Mouse (Mus musculus): ENCODE data around the gene Arhgef5.
"Not testable (repeated sequence)": the region's sequence is repeated elsewhere in the genome, so short reads cannot be mapped to it uniquely, and the experiment has no call there.

Gene Arhgef5

DNA sequence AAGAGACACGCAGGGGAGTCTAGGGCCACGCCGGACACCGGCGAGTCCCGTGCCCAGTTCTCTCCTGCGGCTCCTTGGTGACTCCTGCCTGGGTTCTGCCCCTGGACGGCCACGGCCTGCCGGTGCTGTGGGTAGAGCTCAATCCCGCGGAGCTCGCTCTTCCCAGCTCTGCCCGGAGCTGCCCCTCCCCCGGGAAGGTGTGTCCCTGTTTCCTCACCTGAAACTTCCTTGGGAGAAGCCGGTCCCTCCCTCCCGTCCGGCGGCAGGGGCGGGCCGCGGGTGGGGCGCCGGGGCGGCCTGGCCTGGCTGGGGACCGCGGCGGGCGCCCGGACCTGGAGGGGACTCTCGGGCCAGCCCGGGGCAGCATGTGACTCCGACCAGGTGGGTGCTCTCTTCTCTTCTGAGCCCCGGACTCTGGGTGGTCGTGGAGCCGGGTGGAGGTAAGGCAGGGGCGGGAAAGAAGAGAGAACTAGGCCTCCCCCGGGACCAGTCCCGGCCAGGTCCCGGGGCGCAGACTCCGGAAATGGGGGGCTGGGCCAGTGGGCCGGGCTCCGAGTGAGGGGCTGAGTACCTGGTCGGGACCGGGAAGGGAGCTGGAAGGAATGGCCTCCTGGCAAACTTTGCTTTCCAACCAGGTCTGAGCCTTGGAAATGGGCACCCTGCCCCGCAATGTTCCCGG is at the start of gene Arhgef5:
Arhgef5 (plus strand) TSS at position 220 of the 679 bp plus-strand sequence.
- DNase-seq: peak; percentile 6

DNA sequence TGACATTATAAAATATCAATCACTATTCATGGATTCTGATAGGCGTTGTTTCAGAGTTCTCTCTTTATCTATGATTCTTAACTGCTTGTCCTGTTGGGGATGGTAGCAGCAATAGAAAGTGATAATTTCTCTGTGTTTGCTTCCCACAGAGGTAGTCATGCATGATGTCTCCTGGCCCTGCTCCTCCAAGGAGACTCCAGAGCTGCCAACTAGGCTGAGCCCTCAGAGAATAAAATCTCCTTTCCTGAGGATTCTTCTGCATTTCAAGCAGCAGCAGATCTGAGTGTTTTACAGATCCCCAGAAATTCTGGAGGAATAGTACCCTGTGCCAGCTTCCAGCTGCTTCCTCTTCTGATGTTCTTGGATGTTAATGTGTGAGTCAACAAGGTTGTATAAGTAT is 34.1 kb upstream of the Arhgef5 start, which contains the start of gene Olfr47:
Olfr47 (plus strand) TSS at position 275 of the 400 bp plus-strand sequence.
- not testable (repeated sequence) for DNase-seq

DNA sequence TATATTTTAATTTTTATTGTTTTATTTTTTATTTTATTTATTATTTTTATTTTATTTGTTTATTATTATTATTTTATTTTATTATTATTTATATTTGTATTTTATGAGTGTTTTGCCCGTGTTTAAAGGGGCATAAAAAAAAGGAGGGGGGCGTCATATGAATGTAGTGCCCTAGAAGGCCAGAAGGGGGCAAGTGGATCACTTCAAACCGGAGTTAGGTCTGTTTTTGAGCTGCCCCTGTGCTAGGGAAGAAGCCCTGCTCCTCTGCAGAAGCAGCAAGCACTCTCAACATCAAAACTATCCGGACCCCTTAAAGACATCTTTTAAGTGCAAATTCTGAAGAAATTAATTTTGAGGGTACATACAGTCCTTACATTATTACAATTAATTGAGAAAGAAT is 23.3 kb upstream of the Arhgef5 start:
- no peak for DNase-seq

DNA sequence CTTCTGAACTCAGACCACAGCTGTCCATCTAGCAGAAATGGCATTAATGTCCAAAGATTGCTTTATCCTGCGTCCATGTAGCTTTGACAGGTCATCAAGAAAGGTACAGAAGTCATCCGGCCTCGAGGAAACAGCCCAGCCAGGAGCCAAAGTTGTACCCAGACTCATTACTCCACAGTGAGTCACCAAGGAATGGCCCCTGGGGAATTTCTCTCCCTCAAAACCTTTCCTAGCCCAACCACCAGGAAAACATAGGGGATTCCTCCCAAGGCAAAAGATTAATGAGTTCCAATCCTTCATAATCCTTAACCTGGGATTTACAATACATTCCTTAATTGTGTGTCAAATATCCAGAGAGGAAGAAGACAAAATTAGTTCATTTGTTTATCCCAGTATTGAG is 18.0 kb upstream of the Arhgef5 start:
- DNase-seq: no peak

DNA sequence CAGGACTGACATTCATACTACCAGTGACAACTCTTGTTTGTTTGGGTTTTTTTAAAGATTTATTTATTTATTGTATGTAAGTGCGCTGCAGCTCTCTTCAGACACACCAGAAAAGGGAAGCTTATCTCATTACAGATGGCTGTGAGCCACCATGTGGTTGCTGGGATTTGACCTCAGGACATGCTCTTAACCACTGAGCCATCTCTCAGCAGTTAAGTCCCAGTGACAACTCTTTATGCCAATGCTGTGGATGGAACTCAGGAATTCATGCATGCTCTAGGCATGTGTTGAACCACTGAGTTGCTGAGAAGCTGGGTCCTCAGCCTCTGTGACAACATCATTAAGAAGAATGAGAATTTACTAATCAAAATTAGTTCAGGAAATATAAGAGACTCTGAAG is 12.4 kb upstream of the Arhgef5 start:
- DNase-seq: no peak

DNA sequence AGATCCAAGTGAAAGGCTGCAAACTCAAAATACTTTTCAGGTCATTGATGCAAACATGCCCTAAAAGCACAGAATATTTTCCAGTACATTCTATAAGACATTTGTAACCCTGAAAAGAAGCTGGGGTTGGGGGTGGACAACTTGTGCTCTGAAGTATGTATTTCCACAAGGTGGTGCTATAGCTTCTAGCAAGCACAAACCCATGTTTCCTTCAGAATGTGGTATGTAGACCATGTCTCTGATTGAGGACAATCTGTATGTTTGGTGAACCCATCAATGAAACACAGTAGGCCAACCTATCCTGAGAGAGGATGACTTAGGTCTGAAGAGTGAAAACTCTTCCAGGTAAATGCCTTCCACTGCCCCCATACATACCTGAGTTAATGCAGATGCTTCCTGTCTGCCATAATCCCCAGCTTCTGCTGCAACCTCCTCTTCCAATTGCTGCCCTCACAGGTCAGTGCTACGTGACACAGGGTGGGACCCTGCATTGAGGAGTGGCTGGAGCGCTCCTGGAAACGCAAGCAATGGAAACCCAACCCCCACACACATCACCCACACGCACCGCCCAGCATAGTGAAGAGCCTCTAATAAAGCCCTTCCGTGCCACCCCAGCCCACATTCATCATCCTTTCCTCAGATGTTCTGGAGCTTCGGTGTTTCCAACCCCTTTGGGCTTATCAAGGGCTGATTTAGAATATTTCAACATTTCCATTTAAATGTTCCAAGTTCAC is 11.0 kb upstream of the Arhgef5 start:
- no peak for DNase-seq

DNA sequence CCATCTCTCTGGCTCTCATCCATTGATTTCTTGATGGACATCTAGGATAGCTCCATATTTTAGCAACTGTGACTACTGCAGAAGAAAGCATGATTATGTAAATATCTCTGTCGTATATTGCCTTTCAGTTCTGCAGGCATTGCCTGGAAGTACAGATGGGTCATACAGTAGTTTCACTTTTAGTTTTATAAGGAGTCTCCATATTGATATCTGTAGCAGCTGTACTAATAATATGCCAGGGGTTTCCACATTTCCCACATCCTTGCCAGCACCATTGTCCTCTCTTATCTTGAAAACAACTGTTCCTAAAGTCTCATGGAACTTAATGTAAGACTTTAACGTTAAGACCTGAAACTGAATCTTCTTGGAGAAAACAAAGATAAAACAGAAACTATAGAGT is 4.6 kb upstream of the Arhgef5 start:
- no peak for DNase-seq

DNA sequence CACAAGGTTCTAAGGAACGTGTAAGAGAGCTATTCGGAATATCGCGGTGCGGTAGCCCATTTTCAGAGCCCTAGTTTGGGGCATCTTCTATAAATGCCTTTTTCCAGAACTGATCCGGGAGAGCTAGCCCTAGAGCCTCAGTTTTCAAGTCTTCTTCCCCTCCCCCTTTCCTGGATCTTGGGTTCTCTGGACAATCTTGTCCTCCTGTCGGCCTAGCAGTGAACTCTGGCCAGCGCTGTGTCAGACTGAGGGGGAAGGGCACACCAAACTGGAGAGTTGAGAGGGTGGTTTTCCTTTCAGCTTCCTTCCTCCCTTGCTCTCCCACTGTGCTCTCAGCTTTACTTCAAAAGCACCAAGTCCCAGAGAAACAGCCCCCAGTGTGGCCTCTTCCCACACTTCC is 974 bp downstream of the Arhgef5 start:
- DNase-seq: no peak

DNA sequence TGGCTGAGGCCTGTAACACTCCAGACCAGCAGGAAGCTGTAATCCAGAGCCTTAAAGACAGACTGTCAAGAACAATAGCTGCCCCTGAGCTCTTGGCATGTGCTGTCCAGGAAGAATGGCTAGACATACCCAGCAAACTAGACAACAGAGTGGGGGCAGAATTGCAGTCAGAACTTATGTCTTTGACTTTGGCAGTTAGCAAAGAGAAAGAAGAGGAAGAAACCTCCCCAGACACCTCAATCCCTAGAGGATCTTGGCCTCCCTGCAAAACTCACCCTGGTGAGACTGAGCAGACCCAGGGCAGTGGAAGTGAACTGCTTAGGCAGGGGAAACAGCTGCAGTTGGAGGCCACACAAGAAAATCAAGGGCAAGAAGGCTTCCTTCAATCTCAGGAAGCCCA is 7.2 kb downstream of the Arhgef5 start:
- DNase-seq: no peak

DNA sequence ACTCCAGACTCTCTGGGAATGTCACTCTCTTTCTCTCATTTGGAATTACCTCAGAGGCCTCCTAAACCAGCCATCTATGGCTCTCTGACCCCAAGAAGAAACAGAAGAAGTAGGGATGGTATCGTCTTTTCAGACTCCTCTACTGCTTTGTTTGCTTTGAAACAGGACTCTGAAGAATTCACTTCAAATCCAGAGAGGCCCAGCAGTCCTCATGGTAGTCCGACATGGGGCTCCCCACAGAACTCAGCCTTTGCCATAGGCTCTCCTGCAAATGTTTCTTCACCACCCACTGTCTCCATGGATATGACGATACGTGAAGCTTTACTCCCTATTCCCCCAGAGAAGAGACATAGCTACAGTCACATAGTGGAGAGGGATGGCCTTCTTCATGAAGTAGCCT is 8.7 kb downstream of the Arhgef5 start:
- no peak for DNase-seq

DNA sequence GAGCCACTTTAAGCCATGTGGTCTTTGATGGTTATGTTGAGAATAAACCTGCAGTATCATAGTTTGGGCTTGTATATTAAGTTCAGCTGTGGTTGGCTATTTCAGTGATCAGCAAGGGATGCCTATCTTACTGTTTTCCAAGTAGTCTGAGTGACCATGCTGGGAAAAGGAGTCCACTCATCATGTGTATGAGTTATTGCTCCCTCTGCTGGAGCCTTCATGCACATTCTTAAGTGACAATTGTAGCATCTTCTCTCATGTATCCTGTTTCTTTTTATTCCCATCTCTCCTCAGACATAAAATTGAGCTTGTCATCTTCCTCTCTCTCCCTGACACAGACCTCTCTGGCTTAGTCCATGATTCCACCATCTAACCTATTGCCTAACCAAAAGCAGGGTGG is 12.9 kb downstream of the Arhgef5 start:
- no peak for DNase-seq

DNA sequence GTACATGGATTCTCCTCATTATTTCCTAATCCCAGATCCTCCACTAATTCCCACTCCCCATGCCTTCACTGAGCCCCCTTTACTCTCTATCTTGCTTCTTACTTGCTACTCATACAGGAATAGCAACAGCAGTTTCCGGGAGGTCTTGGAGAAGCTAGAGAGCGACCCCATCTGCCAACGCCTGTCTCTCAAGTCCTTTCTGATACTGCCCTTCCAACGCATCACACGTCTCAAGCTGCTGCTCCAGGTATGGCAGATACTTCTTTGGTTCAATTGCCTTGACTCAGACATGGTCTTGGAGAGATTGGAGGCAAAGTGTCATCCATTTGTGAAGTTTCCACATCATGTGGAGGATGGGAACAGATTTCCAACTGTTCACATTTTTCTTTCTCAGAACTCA is 15.1 kb downstream of the Arhgef5 start:
- no peak for DNase-seq

DNA sequence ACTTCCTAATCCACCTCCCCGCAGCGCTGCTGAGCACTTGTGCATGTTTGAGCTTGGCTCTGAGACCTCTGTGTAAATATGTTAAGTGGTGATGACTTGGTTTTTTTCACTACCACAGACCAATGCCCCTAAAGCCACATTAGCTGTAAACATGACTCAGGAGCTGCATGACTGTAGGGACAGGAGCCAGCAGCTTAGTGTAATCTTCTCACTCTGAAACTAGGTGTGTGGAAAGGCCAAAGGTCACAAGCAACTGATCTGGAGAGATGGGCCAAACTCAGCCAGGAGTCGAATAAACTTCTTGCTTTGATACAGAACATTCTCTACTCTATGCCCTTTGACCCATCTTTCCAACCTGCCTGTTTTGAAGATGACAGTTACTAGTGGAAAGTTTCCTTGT is 26.7 kb downstream of the Arhgef5 start:
- DNase-seq: no peak

DNA sequence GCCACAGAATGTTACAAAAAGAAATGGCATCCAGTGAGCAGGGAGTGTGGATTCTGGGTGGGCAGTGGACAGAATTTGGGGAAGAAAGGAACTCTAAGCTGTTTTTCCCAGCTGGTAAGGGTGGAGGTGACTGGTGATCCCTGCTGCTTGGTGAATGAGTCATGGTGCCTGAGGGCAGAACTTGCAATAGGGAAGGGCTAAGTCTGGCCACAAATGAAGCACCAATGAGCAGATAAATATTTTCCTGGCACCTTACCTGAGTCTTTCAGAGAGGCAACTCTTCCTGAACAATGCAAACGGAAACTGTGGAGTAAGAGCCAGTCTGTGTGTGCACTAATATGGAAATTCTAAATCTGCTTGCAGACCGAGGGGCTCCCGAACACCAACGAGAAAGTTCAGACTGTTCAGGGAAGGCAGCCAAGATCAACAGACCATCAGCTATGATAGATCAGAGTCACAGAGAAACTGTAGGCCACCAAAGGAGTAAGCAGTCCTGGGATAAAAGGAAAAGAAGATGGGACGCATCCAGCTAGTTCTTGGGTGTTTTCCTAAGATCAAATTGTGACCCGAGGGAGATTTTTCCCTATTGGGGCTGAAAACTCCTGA is 27.2 kb downstream of the Arhgef5 start:
- DNase-seq: no peak

DNA sequence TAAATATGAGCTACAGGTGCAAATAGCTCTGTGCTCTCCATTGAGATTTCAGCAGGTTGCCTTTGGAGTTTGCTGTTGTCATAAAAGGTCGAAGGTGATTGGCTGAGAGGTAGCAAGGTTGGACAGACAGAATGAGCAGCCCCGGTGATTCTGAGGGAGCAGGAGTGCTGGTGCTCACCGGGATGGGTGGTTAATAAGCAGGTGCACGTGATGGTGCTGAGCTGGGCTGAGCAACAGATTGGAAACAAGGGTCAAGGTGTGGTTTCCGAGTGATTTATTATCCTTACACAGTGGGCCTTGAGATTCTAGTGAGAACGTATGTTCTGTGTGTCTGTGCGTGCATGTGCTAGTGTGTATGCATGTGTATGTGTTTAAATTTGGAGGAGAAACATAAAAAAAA is 27.8 kb downstream of the Arhgef5 start:
- no peak for DNase-seq

DNA sequence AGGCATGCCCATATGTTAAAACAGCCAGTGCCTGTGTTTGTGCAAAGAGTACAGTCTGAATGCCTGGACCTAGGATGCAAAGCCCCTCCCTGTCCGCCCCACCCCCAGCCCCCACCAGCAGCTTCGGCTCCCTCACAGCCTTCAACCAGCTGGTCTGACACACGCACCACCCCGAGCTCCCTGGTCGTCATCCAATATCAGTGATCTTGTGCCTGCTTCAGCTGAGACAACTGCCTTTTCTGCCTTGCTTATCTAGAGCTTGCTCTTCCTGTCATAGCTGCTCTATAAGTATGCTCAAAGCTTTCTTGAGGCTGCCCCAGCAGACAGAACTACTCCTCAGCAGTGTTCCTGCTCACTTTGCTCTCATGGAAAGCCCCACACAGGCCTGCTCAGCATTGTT is 30.5 kb downstream of the Arhgef5 start:
- peak; percentile 56 for DNase-seq

DNA sequence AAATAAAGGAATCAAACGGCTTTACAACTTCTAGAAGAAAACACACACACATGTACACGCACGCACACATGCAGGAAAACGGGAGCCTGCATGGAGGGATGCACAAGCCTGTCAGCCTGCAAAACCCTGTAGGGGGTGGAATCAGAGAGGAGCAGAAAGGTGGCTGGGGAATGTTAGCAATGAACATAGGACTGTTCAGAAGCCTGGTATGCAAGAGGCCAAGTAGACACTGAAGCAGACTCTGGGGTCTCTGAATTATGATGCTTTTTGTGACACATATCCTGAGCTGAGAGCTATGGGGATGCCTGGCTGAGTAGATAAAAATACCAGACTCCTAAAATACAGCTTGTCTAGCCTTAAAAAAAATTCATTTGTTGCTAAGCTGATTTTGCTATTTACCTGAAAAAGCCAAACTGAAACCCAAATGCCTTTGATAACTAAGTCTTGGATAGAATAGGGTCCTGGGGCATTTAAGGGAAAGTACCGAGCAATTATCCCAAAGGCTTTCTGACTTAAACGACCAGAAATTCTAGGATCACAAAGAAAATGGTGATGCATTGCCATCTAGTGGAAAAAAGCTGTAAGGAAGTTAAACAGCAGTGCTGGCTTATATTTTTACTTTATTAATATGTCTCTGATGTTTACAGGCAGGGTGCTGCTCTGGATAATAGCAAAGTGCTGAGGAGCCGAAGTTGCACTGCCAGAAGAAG is 31.6 kb downstream of the Arhgef5 start:
- peak; percentile 36 for DNase-seq

DNA sequence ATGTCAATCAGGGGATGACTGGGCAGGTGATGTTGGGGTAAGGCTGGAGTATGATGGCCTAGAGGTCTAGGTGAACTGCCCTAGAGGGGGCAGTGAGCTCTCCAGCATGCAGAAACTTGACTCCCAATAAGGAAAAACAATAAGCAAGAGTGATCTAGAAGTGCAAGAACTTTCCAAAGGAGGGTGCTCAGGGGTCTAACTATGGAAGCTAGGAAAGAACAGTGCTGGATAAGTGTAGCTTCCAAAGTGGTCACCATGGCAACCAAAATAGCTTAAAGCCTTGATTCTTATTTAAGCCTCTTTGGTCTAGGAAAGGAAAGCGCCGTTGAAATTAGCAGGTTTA is 32.1 kb downstream of the Arhgef5 start:
- no peak for DNase-seq

DNA sequence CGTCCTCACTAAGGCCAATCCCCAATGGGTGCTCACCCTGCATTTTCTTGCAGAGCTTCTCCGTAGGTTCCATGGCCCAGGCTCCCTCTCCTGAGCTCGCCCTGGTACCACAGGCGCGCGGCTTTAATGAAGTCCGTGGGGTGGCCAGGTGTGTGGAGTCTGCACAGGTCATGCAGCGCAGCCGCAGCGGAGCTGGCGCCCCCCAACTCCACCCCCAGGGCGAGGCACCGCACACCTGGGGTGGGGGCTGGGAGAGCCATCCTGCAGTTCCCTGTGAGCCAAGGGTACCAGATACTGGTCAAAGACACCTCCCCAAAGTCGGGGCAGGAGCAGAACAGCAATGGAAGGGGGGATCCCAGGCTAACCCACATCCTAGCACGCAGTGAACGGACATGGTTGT is 44.1 kb downstream of the Arhgef5 start, which contains the start of gene Nobox:
Nobox (minus strand) TSS at position 101 of the 400 bp plus-strand sequence.
- no peak for DNase-seq

DNA sequence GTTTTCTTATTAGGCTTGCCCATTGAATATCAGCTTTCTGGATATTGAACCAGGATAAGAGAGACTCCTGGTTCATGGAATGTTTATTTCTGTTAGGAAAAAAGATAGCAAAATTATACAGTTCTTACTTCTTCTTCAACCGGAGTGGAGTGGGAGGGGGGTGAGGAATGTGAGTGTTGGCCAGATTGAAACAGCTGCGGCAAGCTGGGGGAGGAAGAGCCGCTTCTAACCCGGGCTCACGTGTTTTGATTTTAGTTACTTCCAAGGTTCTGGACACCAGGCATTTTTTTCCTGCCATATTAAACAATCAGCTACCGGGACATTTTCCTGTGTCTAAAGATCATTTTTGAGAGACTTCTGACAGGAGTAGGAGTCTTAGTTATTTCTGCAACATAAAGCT is 44.7 kb downstream of the Arhgef5 start:
- DNase-seq: no peak

DNA sequence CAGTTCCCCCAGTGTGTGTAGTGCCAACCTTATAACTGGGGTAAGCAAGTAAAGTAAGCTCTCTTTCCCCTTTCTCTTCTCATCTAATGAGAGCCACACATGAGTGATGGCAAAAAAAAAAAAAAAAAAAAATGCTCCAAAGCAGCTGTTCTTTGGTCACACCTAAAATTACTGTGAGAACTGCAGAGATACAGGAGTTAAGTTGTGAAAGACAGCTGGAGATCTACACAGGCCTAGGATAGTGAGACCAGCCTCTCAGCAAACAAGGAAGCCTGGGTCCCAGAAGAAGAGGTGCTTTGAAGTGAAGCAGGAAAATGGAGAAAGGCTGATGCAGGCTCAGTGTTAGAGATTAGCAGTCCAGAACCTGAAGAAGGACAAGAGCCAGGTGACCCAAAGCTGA is 47.2 kb downstream of the Arhgef5 start:
- no peak for DNase-seq

DNA sequence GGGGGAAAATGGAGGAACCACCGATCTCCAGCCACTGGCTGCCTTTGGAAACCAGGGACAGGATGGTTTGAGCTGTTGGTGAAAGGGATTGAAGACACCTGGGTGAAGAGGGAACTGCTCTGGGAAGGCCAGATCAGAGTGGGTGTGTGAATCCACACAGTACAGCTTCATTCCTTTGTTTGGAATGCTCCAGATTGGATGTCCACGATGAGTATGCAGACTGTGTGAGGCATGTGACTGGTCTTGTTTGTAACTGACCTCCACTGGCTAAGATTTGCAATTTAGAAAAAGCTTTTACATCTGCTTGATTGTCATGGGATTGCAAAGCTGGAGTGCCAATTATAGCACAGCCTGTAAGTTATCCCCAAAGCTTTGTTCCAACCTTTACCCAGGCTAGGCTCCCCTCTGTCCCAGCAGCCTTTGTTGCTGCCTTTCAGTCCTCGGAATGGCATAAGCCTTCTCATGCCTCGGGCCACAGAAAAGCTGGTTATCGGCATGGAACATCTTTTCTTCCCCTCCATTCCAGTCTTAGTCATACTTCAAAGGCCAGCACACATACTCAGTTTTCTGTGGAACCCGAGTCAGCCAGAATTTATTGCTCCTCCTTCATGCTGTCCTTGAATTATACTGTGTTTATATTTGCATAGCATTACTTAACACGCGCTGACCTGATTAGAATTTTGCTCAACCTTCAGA is 47.7 kb downstream of the Arhgef5 start:
- DNase-seq: no peak

DNA sequence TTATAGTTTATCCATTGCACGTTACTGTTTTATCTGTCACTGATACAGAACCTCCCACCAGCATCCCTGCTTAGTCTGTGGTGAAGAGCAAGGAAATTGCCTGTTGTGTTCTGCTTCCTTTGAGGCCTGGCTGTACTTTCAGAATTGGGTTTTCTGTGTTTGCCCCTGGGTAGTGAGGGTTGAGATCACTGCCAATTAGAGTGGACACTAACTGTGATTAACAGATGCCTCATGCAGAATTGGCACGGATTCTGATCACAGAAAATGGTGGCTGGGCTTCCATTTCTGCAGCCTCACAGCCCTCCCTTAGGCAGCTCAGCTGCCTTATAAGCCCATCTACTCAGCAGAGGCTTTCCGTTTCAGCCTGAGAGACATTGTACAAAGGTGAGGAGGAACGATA is 68.1 kb downstream of the Arhgef5 start:
- peak; percentile 94 for DNase-seq
